Mouse (Mus musculus): Measurements from ENCODE around the gene Tpcn2.

The Tpcn2 gene

DNA sequence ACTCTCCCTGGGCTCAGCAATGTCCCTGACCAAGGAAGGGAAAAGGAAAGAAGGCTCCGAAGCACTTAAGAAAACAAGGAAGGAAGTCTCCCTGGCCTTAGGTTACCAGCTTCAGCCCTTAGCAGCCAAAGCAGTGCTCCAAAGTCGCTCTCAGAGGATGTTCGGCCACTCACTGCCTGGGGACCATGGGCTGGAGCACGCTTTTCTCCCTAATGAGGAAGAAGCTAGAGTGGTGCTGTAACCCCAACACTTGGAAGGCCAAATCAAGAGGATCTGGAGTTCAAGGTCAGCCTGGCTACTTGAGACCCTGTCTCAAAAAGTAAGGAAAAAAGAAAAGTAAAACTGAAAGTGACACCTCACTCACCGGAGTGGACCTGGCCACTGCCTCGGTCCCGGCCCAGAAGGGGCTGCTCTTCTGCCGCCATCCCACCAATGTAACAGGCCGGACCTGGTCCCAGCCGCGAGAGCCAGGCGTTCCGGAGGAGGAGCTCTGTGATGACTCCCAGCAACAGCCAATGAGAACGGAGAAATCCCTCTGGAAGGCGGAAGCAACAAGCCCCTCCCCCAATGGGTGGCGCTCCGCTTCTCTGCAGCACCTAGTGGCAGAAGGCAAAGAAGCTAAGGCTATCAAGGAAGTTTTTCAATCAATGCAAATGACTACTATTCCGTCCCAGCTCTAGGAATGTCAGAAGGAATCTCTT, at the start of gene Tpcn2:
Tpcn2 (minus strand) TSS at position 525 of the 701 bp plus-strand sequence.
- peak; percentile 68 to 90 for DNase-seq (ENCODE audit: low spot score in 2 of 2)

DNA sequence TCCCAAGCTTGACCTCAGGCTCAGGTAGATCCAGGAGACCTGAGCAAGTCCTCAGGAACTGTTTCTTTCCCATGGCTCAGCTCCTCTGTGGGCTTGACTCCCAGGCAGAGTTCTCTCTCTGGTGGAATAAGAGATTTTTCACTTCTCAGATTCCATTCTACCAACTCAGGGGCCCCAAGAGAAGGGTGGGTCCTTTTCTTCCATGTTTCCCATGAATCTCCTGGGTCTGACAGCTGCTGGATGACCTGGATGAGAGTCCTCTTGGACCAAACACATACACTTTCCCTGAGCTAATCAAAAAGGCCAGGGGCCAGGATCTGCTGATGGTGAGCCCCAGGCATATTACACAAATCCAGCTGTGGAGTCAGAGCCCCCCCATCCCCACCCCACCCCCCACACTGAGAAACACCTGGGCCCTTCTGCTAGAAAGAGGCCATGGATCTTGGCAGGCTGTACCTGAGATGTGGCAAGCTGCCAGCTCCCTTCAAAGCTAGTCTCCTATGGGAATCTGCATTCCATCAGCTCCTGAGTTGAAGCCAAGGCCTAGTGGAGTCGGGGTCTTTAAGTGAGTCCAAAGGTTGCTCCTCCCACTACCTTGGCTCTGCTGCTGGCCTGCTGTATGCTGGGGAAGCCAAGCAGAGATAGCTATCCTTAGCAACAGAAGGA, 48.7 kb upstream of the Tpcn2 start:
- no peak for DNase-seq (ENCODE audit: low spot score in 2 of 2)

DNA sequence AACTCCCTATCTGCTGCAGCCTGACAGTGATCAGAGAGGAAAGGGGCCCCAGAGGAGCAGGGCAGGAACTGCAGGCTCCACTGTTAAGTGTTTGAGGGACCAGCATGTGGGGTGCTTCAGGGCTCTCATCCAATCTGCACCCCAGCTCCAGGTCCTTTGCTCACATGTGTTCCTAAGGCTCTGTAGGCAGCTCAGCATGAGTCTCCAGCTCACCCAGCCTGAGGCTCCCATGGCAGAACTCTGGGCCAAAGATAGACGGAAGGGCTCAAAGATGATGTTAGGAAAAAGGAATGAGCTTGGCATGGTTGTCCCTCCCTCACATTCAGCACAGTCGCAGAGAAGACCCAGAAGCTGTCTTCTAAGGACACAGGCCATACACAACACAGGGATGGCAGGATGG, 46.8 kb upstream of the Tpcn2 start:
- no peak for DNase-seq (ENCODE audit: low spot score in 2 of 2)

DNA sequence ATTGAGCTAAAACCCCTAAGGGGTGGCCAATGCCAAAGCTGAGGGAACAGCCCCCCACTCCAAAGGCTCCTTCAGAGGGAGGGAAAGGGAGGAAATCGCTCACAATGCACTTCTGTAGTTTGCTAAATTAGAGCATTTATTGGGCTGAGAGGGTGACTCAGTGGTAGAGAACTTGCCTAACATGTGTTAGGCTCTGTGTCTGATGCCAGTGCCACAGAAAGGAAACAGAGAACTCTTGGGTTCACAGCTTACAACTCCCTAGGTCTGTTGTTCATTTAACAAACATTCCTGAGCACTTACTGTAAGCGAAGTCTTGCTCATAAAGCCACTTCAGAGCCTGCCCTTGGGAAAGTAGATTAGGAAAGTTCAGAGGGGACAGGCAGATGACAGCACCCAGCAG, 46.2 kb upstream of the Tpcn2 start:
- no peak for DNase-seq (ENCODE audit: low spot score in 2 of 2)

DNA sequence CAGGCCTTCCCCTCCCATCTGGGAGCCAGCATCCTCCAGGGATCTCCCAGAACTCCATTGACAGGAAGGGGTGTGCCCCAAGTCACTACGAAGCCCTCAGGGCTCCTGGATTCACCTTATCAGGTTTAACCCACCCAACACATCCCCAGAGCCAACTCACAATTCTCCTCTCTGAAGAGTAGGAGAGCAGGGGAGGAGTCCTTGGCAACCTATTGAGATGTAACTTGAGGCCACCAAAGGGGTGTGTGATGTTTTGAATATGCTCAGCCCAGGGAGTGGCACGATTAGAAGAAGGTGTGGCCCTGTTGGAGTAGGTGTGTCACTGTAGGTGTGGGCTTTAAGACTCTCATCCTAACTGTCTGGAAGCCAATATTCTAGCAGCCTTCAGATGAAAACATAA, 41.9 kb upstream of the Tpcn2 start:
- no peak for DNase-seq (ENCODE audit: low spot score in 2 of 2)

DNA sequence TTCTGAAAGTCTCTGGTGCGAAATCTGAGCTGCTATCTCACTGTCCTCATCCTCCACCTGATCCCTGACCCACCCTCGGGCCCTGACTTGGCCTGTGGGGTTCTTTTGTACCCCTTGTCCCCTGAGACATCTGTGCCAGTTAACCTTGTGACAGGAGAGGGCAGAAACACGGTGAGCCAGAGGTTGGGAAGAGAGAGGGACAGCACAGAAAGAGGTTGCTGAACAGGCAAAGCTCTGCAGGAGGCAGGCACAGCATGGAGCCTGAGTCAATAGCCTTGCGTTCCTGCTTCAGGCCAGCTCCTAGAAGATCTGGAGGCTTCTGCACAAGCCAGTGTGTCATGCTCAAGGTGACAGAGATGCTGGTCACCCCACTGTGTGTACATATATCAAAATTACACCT, 39.8 kb upstream of the Tpcn2 start:
- DNase-seq (ENCODE audit: low spot score in 2 of 2), result no peak

DNA sequence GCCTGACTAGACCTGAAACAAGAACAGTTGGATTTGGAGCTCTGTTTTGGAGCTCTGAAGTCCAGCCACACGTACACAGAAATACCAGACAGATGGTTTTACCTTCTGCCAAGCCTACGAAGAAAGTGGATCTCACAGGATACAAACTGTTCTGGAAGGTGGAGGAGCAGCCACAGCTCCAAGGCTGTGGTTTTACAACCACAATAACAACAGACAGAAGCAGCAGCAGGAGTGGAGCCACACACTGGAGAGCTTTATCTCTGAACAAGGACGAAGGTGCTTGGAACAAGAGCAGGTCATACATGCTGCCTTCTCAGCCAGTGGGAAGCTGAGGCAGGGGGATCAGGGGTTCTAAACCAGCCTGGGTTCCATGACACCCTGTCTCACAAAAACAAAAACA, 35.7 kb upstream of the Tpcn2 start:
- DNase-seq (ENCODE audit: low spot score in 2 of 2), result no peak

DNA sequence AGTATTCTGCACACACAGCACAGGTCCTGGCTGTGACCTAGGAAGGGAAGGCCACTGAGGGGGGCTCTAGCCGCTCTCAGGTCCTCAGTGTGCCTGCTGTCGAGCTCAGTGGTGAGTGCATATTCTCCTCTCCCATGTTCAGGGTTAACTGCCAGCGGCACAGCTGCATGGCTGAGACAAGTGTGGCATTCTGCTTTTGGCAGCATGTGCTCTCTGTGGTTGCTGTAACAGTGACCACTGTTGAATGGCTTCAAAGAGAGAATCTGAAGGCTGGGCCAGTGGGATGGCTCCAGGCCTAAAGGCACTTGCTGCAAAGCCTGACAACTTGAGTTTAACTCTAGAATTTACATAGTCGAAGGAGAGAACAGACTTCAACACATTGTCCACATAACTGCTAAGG, 33.7 kb upstream of the Tpcn2 start:
- DNase-seq (ENCODE audit: low spot score in 2 of 2), result no peak

DNA sequence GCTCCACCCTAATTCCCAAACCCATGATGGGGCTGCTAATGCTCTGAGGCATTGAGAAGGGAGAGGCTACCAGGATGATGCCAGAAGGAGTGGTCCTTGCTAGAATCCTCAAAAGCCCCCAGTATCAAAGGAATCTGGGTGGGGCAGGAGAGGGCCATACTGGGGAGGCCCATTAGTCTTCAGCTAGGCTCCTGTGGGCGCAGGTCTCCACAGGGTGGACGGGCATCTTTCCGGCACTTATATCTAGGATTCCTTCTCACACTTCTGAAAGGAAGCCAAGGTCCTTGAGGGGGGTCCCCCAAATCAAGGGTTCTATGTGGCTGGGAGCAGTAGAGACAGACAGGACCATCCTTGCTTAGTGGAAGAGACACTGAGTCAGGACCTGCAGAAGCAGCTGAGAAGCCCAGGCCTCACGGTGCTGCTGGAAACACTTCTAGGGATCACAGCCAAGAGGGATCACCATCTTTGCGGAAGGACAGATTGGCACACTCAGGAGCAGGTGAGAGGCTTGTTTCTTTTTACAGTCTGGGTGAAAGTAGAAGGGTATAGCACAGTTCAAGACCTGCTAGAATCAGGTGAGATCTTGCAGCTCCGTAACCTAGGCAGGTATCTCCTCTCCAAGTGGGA, 31.1 kb upstream of the Tpcn2 start, which contains the start of gene Mrgprd:
Mrgprd (plus strand) TSS at position 51 of the 627 bp plus-strand sequence.
- no peak for DNase-seq (ENCODE audit: low spot score in 2 of 2)

DNA sequence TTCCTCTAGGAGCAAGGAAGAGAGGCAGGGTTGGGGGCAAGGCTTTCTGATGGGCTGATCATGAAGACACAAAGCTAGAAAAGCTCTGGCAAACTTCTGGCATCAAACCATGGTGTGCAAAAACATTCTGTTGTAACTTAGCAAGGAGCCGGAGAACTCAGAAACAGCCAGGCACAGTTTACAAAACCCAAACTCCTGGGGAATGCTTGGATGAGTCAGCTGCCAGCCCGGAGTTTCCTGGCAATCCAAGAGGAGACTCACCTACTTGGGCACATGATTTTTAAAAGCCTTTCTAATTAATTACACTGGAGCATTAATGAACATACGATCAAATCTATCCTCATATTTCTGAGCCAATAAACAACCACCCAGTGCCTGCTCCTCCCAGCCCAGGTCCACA, 28.3 kb upstream of the Tpcn2 start:
- no peak for DNase-seq (ENCODE audit: low spot score in 2 of 2)

DNA sequence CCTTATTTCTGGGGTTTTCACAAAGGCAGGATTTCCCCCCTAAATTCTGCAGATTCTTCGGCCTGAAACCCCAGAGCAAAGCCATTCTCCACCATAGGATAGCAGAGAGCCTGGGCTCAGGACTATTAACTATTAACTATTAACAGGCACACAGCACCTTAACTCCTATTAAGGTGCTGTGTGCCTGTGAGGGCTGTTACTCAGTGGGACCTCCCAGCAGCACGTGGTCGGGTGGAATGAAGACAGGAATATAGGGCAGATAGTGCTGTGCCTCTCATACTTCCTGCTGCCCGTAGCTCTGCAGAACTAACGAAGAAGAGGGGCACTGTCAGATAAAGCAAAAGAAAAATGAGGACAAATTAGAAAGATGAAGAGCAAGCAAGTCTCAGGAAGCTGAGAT, 26.7 kb upstream of the Tpcn2 start:
- DNase-seq (ENCODE audit: low spot score in 2 of 2), result no peak

DNA sequence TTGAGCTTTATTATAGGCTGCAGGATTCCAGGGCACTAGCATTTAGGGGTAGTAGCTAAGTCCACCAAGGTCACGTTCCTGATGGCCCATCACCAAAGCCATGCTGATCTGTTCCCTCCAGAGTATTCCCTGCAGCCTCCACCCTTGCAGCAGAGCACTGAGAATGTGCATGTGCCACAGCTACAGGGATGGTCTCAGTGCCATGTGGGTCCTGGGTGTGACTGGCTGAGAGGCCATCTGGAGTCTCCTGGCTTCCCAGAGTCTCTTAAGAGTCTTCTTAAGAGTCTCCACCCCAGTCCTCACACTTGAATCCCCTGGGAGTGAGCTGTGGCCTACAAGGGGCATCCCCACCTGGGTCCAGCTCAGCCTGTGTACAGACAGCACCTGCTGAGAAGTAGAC, 26.1 kb upstream of the Tpcn2 start:
- no peak for DNase-seq (ENCODE audit: low spot score in 2 of 2)

DNA sequence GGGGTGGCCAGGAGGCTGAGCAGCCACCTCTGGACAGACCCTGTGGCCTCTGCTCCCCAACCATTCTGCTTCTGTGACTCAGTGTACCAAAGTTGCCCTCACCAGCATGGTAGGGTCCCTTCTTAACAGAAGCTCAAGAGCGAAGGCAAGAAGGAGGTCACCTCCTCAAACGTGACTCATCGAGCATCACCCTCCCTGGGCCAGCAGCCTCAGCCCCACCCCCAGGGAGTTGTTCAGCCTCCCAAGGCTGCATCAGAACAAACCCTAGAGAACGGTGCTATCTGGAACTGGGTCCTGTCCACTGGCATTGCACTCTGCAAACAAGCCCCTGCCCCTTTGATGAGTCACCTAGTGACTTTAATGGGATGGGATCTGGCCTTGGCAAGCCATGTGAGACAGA, 25.1 kb upstream of the Tpcn2 start:
- DNase-seq (ENCODE audit: low spot score in 2 of 2), result no peak

DNA sequence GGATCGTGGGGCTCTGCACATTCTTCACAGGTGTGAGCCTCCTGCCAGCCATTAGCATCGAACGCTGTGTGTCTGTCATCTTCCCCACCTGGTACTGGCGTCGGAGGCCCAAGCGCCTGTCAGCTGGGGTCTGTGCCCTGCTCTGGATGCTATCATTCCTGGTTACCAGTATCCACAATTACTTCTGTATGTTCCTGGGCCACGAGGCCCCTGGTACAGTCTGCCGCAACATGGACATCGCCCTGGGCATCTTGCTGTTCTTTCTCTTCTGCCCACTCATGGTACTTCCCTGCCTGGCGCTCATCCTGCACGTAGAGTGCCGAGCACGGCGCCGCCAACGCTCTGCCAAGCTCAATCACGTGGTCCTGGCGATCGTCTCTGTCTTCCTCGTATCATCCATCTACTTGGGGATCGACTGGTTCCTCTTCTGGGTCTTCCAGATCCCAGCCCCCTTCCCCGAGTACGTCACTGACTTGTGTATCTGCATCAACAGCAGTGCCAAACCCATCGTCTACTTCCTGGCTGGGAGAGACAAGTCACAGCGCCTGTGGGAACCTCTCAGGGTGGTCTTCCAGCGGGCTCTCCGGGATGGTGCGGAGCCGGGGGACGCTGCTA, 24.4 kb upstream of the Tpcn2 start:
- no peak for DNase-seq (ENCODE audit: low spot score in 2 of 2)

DNA sequence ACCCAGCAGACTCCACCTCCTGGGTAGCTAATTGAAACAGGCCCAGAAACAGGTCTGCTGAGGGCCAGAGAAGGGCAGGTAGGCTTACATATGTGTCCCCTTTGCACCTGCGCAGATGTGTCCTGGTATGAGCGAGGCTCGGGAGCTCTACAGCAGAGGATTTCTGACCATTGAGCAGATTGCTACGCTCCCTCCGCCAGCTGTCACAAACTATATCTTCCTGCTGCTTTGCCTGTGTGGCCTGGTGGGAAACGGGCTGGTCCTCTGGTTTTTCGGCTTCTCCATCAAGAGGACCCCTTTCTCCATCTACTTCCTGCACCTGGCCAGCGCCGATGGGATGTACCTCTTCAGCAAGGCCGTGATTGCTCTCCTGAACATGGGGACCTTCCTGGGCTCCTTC, 23.8 kb upstream of the Tpcn2 start:
- DNase-seq (ENCODE audit: low spot score in 2 of 2), result no peak

DNA sequence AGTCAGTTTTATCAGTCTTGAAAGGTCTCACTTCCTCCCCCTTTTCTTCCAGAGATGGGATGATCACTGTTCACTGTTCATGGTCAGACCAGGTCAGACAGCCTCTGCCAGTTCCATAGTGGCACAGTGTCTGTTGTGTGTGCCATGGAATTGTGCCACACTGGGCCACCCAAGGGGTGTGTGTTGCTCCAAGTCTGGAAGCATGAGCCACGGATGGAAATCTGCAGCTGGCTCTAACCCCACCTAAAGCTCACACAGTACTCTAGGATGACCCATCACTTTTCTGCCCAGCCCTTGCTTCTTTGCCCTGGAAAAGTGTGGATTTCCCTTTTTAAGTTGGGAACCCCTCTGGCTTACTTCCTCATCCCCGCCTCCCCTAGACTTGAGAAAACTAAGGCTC, 20.3 kb upstream of the Tpcn2 start:
- no peak for DNase-seq (ENCODE audit: low spot score in 2 of 2)

DNA sequence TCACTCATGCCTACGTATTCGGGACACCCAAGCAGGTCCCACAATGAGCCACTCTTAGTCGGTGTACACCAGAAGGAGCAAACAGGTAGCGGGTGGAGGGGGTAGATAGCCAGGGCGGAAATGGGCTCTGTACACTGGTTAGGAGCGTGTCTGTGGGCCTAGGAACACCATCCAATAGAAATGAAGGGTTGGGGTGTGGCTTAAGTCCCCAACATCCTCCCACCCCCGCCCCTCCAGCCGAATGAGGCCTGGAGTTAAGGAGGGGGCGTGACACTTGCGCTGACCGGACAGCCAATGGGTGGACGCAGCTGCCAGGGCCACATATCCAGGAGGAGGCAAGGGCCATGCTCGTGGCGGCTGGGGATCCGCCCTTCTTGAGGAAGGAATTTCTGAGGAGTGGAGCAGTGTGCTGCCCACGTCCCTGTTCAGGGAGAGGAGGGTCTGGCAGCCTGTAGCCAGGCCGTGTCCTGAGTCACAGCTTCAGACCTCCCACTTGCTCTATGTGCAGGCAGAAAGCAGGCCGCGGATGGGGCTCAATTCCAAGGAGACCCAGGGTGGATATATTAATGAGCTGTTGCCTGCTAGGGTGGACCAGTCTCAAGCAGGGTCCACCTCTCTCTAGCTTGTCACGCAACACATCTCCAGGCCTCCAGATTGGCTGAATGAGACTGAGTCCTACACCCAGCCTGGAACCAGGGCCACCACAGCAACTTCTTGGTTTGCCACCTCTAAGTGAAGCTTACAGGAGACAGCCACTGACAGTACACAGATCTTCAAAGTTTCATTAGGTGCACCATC, 18.9 kb upstream of the Tpcn2 start:
- no peak for DNase-seq (ENCODE audit: low spot score in 2 of 2)

DNA sequence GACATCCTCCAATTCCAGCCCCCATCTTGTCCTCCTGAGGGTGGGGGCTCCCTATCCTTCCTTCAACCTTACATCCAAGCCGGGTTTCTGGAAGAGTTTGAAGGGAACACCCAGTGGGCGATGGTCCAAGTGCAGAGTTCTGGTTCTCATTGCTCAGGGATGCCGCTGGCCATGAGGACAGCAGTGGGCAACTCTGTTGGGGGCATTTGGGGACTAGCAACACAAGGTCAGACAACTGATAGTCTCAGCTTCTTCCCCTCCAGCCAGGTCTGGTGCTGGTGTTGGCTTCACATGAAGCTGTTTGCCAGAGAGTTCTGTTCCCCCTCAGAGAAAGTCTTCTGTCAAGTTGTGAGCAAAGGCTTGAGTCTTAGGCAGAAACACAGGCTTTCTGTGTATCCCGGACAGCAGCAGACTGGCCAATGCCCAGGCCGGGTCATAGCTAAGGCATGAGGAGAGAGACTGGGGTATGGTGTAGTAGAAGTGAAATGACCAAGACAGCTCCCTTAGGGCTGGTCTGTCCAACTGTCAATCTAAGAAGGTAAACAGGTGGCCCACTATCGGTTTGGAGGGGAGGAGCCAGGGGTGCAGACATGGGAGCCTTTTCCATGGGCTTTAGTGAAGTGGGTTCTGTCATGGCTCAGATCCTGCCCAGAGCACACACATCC, 17.7 kb upstream of the Tpcn2 start:
- no peak for DNase-seq (ENCODE audit: low spot score in 2 of 2)

DNA sequence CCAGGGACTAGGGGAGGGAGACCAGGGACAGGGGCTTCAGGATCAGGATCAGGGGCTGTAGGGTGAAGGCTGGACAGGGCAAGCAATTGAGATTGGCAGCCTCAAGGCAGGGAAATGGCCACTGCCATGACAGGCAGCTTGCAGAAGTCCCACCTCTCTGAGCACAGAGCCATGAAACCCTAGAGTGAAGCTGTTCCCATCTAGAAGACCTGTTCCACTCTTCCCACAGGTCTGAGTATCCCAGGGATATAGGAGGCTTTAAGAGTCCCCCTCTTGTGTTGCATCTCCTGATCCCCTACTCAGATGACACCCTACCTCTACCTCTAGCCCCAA, 17.2 kb upstream of the Tpcn2 start:
- no peak for DNase-seq (ENCODE audit: low spot score in 2 of 2)

DNA sequence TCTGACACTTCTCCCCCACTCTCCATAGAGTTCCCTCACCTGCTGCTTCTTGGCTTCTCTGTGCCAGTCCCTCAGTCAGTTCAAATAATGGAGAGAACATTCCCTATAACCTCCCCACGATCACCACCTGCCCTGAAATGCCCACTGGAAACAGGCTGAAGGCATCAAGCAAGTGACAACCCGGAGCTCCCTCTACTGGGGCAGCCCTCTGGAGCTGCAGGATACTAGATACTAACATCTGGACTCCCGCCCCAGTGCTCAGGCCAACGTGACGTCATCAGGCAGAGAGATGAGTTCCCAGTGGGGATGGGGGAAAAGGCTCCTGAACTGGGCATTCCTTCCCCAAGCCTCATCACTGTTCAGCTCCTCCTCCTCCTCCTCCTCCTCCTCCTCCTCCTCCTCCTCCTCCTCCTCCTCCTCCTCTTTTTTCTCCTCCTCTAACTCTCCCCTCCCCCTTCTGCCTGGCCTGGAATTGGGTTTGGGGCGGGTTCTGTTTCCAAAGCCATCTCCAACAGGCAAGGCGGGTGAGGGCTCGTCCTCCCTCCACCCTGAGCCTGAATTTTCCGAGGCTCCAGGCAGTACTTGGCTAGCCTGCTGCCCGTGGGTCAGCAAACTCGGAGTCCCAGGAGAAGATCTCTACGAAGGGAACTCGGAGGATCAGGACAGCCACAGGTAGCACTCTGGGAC, 16.7 kb upstream of the Tpcn2 start, which contains the start of gene Mrgprf:
Mrgprf (plus strand) TSS at position 508 of the 687 bp plus-strand sequence.
- no peak for DNase-seq (ENCODE audit: low spot score in 2 of 2)

Data from spleen, postnatal 10 days (tissue).